Mouse (Mus musculus) brain, embryonic 14.5 days (tissue): ENCODE data around the gene Bcl11b.

Source experiments
- CTCF ChIP-seq: fragments of 200-500 bp; IDR thresholded peaks from 2 replicates; pipeline ENCODE4 v1.5.1; 2012; ENCODE audit warnings: inconsistent platforms, mild to moderate bottlenecking, moderate library complexity, borderline replicate concordance; ENCODE audit not compliant: insufficient read depth, insufficient read length; ENCODE audit errors: extremely low read depth
- POLR2A ChIP-seq: fragments of 200-500 bp; IDR thresholded peaks from 2 replicates; pipeline ENCODE4 v1.6.1; 2012; ENCODE audit warnings: mild to moderate bottlenecking, inconsistent platforms, borderline replicate concordance; ENCODE audit not compliant: poor library complexity, insufficient read depth, insufficient read length, severe bottlenecking; ENCODE audit errors: extremely low read depth

- TF ChIP-seq CTCF (no peak), POLR2A (no peak)
Observed at GRCm38 (mm10) chr12:107888049-107888448, 115.4 kb downstream of the Bcl11b start.
